Comparison of ENCODE assay signal across 8 mouse cellular contexts in the genomic region with DNA sequence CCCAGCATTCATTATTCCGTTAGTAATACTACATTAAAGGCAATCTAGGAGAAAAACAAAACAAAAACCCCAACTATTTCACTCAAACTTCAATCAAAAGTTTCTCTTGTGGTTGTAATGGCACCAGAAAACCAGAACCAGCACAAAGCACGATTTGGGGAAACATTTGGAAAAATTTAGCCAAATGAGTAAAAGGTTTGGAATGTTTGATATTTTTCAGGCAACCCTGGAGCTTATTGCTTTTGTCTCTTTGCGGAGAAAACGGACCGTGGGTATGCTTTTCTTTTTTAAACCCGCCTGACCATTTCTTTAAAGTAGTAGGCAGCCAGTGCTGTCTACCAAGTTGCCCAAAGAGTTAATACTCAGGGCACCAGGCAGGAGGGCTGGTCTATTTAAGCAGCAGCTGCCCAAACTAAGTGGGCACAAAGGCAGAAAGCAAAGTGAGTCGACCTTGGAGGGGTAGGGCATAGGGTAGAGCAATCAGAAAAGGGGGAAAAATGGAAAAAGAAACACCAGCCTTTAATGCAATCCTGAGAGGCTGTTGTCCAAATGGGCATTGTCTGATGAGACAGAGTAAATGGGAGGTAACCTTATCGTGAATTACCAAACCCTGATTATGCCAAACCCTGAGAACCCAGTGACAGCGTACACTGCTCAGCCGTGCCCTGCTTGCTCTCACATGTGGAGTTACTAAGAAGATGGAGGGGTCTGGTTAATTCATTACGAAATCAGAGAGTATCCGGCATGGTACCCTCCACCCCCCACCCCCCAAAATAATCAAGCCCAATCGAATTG.
DNase-seq lines count a peak whose midpoint lies in the region; ATAC-seq lines count a peak whose summit lies in the region.

No protein-coding gene starts in this region.

- peak overlapping the region; percentile 74 for H3K4me3 ChIP-seq in heart, embryonic 10.5 days
- H3K4me3 ChIP-seq in brown adipose tissue, adult 24 weeks (ENCODE audit: insufficient read depth, low read depth, low read length): peak overlapping the region; percentile 68
- H3K4me3 ChIP-seq in hindbrain, embryonic 13.5 days: peak overlapping the region; percentile 62
- peak overlapping the region; percentile 52 for H3K4me3 ChIP-seq in midbrain, embryonic 15.5 days

- peaks cover 51% of the 10 kb centered on the region for H3K4me1 ChIP-seq in heart, embryonic 10.5 days
- no peaks in the 10 kb centered on the region; the same call in 1 of the 2 replicates for H3K4me1 ChIP-seq in brown adipose tissue, adult 24 weeks (ENCODE audit: control insufficient read depth, insufficient read depth, insufficient read length, low read length)
- peaks cover 60% of the 10 kb centered on the region for H3K4me1 ChIP-seq in hindbrain, embryonic 13.5 days (replicated peaks)
- peaks cover 34% of the 10 kb centered on the region for H3K4me1 ChIP-seq in midbrain, embryonic 15.5 days

- DNase-seq in heart, embryonic 10.5 days (ENCODE audit: low spot score): peak; percentile 71
- no peak for DNase-seq in heart, postnatal 4 days
- DNase-seq in gastrocnemius, adult 8-10 months (ENCODE audit: low spot score in 2 of 2): no peak

- no peaks in the 10 kb centered on the region for H3K27me3 ChIP-seq in heart, embryonic 10.5 days (ENCODE audit: insufficient read depth, poor library complexity, severe bottlenecking)
- H3K27me3 ChIP-seq in hindbrain, embryonic 13.5 days: no peaks in the 10 kb centered on the region
- H3K27me3 ChIP-seq in midbrain, embryonic 15.5 days (replicated peaks): no peaks in the 10 kb centered on the region

- no peaks in the 10 kb centered on the region for H3K36me3 ChIP-seq in heart, embryonic 10.5 days
- no peaks in the 10 kb centered on the region for H3K36me3 ChIP-seq in hindbrain, embryonic 13.5 days
- H3K36me3 ChIP-seq in midbrain, embryonic 15.5 days (replicated peaks): no peaks in the 10 kb centered on the region

- WGBS in heart, embryonic 10.5 days: 36% methylated on average over 13 of the region's 13 CpGs
- WGBS in hindbrain, embryonic 13.5 days: 29% methylated on average over 13 of the region's 13 CpGs
- WGBS in midbrain, embryonic 15.5 days: 31% methylated on average over 13 of the region's 13 CpGs

- H3K27ac ChIP-seq in heart, embryonic 10.5 days: peak overlapping the region; percentile 93
- H3K27ac ChIP-seq in brown adipose tissue, adult 24 weeks (replicated peaks; ENCODE audit: low read depth, low read length): peak overlapping the region; percentile 50; the same call in 1 of the 2 replicates
- H3K27ac ChIP-seq in hindbrain, embryonic 13.5 days: peak overlapping the region; percentile 88; the same call in 1 of the 2 replicates
- no peak overlapping the region for H3K27ac ChIP-seq in midbrain, embryonic 15.5 days

- H3K9me3 ChIP-seq in heart, embryonic 10.5 days: no peaks in the 10 kb centered on the region
- no peaks in the 10 kb centered on the region for H3K9me3 ChIP-seq in hindbrain, embryonic 13.5 days
- H3K9me3 ChIP-seq in midbrain, embryonic 15.5 days: no peaks in the 10 kb centered on the region

- peak overlapping the region; percentile 71 for H3K4me2 ChIP-seq in hindbrain, embryonic 13.5 days
- peak overlapping the region; percentile 78 for H3K4me2 ChIP-seq in midbrain, embryonic 15.5 days

- peak overlapping the region; percentile 80 for H3K9ac ChIP-seq in hindbrain, embryonic 13.5 days
- peak overlapping the region; percentile 58; the same call in 1 of the 2 replicates for H3K9ac ChIP-seq in midbrain, embryonic 15.5 days

- ATAC-seq in hindbrain, embryonic 13.5 days (ENCODE audit: low FRiP score): peak; percentile 34; the same call in 1 of the 2 replicates
- no peak; the same call in 1 of the 2 replicates for ATAC-seq in midbrain, embryonic 15.5 days (replicated peaks)
- ATAC-seq in megakaryocyte, adult 5-6 weeks (ENCODE audit: poor library complexity, severe bottlenecking): no peak
- ATAC-seq in megakaryocyte progenitor cell, adult 5-6 weeks (replicated peaks; ENCODE audit: poor library complexity): no peak
